Mouse (Mus musculus) layer of hippocampus, postnatal 10 days (tissue): ENCODE measurements around the gene H2-Q7. TPM values are rescaled to one million over a fixed set of nuclear protein-coding genes. Genes with fewer than 3 reads are reported as not detected.
"Not testable (repeated sequence)": the region's sequence is repeated elsewhere in the genome, so short reads cannot be mapped to it uniquely, and the experiment has no call there.

Source experiments
- DNase-seq, 2 experiments: peaks; one replicate each; pipeline ENCODE4 v3.0.0; 2021; ENCODE audit warnings: low spot score in 2 of 2
- total RNA-seq, 2 experiments: library from RNA; stranded (reverse); gene quantifications; 2 replicates each; pipeline ENCODE4 v1.2.3; 2021

H2-Q7 gene
- total RNA-seq, 2 experiments from 2014 or later: 0.31 to 0.39 TPM

DNA sequence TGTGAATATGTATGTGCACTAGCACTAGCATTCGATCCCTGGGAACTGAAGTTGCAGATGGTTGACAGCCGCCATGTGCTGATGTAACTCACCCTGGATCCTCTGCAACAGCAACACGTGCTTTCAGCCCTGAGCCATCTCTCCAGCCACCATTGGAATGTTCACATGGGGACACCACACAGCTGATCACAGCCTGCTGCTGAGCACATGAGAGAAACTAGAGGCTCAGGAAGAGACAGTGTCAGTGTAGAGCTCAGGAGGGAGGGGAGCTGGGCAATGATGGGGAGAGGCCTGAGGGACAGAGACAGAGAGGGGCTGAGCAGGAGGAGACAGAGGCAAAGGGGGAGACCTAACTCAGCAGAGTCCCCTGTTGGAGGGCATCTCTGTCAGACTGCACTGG, 3.4 kb upstream of the H2-Q7 start:
- DNase-seq: not testable (repeated sequence)

DNA sequence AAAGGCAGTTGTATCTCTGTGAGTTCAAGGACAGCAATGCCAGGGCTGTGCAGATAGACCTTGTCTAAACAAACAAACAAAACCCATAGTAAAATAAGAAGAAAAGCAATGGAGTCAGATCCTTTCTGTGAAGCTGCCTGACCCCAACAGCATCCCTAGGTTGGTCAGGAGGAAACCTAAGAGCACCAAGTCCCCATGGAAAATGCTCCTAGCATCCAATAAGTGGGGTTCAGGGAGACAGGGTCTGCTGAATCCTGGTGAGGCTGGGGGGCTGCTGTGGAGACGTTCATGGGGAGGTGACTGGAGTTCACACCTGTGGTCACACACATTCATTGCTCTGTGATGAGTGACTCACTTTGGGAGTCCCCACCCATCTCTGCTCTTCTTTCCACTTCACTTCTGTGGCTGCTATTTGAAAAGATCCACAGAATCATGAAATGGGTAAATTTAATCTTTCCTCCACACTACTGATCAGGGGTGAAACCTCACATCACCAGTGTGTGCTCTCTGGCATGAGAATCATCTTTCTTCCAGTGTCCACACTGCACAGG, 1.5 kb upstream of the H2-Q7 start:
- not testable (repeated sequence) for DNase-seq

DNA sequence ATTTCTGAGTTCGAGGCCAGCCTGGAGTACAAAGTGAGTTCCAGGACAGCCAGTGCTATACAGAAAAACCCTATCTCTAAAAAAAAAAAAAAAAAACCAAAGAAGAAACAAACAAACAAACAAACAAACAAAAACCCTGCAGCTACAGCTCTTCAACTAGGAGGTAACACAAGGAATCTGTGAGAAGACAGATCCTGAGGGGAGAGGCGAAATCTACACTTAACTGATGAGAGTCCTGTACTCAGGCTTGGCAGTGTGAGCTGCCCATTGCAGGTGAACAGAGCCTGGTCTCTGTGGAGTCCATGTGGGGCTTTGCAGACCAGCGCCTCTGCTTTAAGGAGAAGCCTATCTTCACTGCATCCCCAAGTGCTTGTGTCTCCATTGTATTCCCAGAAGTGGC, 560 bp upstream of the H2-Q7 start:
- DNase-seq: not testable (repeated sequence)

DNA sequence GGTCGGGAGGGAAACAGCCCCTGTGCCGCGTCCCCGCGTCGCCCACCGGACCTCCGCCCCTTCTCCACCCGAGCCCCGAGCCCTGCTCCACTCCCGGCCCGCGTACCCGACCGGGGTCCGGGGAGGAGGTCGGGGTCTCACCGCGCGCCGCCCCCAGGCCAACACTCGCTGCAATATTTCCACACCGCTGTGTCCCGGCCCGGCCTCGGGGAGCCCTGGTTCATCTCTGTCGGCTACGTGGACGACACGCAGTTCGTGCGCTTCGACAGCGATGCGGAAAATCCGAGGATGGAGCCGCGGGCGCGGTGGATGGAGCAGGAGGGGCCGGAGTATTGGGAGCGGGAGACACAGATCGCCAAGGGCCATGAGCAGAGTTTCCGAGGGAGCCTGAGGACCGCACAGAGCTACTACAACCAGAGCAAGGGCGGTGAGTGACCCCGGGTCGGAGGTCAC, 366 bp downstream of the H2-Q7 start:
- not testable (repeated sequence) for DNase-seq

DNA sequence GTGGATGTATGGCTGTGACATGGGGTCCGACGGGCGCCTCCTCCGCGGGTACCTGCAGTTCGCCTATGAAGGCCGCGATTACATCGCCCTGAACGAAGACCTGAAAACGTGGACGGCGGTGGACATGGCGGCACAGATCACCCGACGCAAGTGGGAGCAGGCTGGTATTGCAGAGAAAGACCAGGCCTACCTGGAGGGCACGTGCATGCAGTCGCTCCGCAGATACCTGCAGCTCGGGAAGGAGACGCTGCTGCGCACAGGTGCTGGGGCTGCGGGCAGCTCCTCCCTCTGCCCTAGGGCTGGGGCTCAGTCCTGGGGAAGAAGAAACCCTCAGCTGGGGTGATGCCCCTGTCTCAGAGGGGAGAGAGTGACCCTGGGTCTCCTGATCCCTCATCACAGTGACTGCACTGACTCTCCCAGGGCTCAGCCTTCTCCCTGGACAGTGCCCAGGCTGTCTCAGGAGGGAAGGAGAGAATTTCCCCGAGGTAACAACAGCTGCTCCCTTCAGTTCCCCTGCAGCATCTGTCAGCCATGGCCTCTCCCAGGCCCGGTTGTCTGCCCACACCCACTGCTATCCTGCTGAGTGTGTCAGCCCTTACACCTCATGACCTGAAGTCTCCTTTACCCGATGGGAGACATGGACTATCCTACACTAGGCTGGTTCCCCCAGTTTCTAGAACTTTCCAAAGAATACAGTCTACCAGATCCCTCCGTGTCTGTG, 1.1 kb downstream of the H2-Q7 start:
- not testable (repeated sequence) for DNase-seq

DNA sequence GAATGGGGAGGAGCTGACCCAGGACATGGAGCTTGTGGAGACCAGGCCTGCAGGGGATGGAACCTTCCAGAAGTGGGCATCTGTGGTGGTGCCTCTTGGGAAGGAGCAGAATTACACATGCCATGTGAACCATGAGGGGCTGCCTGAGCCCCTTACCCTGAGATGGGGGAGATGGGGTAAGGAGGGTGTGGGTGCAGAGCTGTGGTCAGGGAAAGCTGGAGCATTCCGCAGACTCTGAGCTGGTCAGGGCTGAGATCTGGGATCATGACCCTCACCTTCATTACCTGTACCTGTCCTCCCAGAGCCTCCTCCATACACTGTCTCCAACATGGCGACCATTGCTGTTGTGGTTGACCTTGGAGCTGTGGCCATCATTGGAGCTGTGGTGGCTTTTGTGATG, 3.4 kb downstream of the H2-Q7 start:
- DNase-seq: not testable (repeated sequence)

DNA sequence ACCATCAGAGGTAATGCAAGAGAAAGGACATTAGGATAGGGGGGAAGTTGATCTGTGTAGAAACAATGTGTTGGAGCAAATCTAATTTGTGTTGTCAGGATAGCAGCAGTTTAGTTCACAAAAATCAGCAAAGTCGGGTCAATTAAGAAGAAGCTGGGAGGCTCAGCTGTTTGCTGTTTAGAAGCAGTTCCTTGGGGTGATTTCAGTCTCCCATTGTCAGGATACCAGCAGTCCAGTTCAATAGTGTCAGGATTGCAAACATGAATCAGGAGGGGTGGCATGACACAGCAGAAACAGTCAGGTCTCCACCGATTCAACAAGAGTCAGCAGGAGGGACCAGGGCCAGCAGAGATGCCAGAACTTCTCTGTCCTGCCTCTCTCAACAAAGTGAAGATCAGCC, 5.6 kb downstream of the H2-Q7 start:
- DNase-seq: not testable (repeated sequence)

DNA sequence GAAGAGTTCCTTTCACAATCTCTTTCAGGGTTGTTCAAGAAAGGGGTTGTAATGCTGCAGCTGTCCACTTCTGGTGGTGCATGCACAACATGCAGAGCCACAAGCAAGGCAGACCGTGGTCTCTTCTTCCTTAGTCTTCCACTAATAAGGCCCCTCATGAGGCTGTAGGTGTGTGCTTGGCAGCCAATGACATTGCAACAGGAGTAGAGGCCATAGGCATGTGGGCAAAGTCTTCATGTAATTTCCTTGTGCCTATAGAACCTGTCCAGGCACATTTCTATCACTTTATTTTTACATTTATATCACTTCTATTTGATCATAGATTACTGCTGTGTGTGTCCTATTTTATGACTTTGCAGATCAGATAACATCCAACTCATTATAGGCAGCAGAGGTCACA, 19.3 kb downstream of the H2-Q7 start:
- not testable (repeated sequence) for DNase-seq

DNA sequence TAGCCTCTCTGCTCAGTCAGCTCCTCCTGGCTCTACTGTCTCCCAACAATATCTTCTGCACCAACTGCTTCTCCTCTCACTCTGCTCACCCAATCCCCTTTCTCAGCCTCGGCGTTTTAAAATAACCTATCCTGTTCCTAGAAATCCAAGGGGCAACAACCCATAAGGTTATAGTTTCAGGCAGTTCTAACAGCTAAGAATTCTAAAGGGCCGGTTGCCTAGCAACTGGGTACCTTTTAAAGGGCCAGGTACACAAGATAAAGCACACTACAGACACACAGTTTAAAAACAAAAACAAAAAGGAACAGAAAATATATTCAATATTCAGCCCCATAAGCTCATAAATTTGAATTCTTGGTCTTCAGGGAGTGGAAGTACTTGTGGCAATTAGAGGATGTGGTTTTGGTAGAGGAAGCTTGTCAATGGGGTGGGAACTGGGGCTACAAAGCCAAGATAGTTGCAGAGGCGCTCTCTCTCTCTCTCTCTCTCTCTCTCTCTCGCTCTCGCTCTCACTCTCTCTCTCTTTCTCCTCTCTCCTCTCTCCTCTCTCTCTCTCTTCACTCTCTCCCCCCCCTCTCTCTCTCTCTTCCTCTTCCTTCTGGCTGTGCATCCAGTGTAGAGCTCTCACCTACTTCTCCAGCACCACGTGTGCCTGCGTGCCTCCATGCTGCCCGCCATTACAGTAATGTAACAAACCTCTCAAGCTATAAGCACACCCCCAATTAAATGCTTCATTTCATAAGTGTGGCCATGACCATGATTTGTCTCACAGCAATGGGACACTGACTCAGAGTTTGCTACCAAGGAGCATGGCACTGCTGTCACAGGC, 21.8 kb downstream of the H2-Q7 start:
- DNase-seq: not testable (repeated sequence)

DNA sequence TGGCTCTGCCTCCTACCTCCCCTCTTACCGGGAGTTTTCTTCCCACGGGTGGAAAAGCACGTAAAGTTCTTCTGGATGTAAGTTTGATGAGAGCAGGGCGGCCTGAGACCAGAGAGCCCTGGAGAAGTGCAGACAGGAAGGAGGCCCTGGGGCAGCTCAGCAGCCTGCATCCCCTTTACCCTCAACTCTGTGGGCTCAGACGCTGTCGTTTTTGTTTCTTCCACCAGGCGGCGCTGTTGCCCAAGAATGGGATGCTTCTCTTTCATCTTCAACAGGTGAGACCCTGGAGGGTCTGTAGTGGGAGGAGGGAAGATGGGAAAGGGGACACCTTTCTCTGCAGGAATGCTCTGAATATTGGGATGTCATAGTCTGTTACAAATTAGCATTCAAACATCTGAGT, 26.7 kb downstream of the H2-Q7 start:
- not testable (repeated sequence) for DNase-seq

DNA sequence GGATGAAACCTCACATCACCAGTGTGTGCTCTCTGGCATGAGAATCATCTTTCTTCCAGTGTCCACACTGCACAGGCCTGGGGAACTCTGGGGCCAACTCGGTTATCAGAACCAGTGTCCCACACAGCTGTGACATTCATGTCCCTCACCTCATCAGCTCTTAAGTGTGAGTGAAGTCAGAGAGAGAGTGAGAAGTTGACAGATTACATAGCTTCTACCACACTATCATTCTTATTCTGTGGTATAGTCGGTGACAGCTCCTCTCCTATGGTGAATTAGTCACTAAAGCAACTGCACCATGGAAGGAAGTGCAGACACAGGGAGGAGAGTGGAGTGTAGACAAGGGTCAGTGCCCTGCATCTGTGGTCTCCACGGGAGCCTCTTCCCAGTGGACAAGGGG, 30.0 kb downstream of the H2-Q7 start:
- DNase-seq: not testable (repeated sequence)

DNA sequence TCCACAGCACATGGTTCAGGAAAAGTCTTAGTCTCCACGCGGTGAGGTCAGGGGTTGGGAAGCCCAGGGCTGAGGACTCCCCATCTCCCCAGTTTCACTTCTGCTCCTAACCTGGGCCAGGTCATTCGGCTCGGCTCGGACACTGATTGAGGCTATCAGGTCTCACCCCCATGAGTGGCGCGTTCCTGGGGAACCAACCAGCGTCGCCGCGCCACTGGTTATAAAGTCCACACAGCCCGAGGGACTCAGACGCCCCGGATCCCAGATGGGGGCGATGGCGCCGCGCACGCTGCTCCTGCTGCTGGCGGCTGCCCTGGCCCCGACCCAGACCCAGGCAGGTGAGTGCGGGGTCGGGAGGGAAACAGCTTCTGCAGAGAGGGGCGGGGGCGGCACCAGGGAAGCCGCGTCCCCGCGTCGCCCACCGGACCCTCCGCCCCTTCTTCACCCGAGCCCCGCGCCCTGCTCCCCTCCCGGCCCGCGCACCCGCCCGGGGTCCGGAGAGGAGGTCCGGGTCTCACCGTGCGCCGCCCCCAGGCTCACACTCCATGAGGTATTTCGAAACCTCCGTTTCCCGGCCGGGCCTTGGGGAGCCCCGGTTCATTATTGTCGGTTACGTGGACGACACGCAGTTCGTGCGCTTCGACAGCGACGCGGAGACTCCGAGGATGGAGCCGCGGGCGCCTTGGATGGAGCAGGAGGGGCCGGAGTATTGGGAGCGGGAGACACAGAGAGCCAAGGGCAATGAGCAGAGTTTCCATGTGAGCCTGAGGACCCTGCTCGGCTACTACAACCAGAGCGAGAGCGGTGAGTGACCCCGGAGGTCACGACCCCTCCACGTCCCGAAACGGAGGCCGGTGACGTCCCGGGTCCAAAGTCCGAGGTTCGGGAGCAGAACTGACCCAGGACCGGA, 31.1 kb downstream of the H2-Q7 start, which contains the start of gene H2-Q10:
Gene H2-Q10 (plus strand): TSS at position 248 of the 910 bp plus-strand sequence.
- DNase-seq: peak in 1 of 2 experiments; percentile 12

DNA sequence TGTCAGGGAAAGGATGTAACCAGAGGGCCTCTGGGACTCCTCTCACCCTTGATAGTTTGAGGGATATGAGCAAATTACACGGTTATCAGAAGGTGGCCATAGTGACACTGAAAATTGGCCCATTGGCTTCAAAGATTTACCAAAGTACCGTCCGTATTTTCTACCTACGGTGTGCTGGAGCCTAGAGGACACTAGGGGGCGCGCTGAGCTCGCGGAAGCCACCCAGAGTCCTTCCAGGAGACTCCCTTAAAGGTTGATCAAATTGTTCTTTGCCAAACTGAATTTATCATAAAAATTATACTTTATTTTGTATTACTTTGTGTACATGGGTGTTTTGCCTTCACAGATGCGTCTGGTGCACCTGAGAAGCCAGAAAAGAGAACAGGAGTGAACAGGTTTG, 45.1 kb downstream of the H2-Q7 start:
- DNase-seq: peak; percentile 51 to 67

DNA sequence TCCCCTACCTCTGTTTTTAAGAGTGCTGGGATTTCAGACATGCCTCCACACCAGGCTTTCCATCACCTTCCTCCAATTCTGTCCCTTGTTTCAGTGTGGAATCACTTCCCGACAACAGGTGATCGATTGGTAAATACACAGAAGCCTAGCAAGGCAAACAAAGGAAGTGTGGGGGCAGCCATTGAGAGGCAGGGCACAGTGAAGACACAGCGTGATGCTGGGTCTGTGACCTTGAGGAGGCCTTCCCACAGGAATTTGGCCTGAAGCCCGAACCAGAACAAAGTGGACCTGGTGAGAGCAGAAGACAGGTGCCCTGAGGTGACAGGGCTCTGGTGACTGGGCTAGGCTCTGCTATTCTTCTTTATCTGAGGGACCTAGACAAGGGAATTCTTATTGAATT, 46.7 kb downstream of the H2-Q7 start:
- DNase-seq: no peak

DNA sequence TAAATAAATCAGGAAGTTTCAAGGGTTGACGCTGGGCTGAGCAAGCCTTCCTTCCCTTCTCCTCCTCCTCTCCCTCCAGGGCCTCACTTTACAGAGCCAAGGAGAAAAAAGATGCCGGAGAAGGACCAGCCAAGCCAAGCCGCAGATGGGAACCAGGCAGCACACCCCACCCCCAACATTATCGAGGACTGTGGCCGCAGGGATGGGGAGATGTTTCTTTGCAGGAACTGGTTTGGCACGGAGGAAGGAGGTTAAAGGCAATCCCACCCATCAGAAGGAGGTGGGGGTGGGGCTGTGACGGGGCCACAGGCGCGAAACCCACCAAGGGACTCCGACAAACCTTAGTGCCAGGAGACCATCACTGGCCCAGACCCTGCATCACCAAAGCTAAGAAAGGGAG, 47.8 kb downstream of the H2-Q7 start:
- DNase-seq: no peak

DNA sequence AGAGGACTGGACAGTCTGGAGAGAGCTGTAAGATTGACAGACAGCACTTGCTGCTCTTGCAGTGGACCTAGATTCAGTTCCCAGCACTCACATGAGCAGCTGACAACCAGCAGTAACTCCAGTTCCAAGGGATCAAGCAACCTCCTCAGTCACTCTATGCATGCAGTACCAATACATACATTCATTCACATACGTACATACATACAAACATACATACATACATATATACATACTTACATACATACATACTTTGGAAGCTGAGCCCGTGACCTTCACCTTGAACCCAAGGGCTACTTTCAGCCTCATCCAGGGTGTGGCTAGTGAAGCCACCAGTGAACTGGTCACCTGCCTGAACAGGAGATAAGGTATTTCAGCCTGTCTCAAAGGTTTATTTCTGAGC, 49.1 kb downstream of the H2-Q7 start:
- DNase-seq: no peak

DNA sequence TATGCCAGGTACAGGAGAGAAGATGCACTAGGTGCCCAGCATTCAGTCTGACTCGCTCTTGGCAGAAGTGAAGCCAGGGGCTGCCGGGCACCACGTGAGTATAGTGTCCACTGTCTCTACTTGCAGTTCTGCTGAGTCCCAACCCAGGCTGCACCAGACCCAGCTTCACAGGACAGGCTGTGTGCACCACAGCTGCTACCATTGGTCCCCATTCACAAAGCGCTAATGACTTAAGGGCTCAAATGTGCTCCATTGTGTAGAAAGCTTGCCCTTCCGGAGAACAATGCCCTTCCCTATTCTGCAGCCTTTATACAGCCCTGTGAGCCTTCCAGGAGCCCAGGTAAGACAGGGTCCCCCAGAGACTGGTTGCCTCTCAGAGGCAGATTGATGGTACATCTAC, 51.4 kb downstream of the H2-Q7 start:
- no peak for DNase-seq
